Mouse (Mus musculus) fibroblast of lung, adult 2 months (primary cell): ENCODE data around the gene Mid2.
"Not testable (repeated sequence)": the region's sequence is repeated elsewhere in the genome, so short reads cannot be mapped to it uniquely, and the experiment has no call there.

ENCODE experiments used
- DNase-seq: peaks from one replicate; pipeline ENCODE4 v3.0.0-alpha.2; 2011; ENCODE audit warnings: low read depth

The Mid2 gene

GRCm38 (mm10) chrX:140664479-140665241 lies at the start of gene Mid2:
Gene Mid2, plus strand, starts transcription at chrX:140664599.
- DNase-seq: no peak

GRCm38 (mm10) chrX:140624875-140625594 lies 39.4 kb upstream of the Mid2 start:
- no peak for DNase-seq

- DNase-seq: no peak
These were observed 26.4 kb upstream of the Mid2 start for GRCm38 (mm10) chrX:140638028-140638427.

GRCm38 (mm10) chrX:140639592-140639991 lies 24.8 kb upstream of the Mid2 start:
- no peak for DNase-seq

- peak; percentile 49 for DNase-seq
These were observed 3.7 kb upstream of the Mid2 start for GRCm38 (mm10) chrX:140660731-140661130.

- DNase-seq: no peak
These were observed 883 bp upstream of the Mid2 start for GRCm38 (mm10) chrX:140663516-140663915.

GRCm38 (mm10) chrX:140665242-140665810 lies 927 bp downstream of the Mid2 start:
- DNase-seq: no peak

- no peak for DNase-seq
These were observed 11.0 kb downstream of the Mid2 start for GRCm38 (mm10) chrX:140675444-140675843.

- DNase-seq: no peak
These were observed 23.9 kb downstream of the Mid2 start for GRCm38 (mm10) chrX:140688335-140688734.

- DNase-seq: not testable (repeated sequence)
These were observed 33.6 kb downstream of the Mid2 start for GRCm38 (mm10) chrX:140697872-140698463.

- DNase-seq: no peak
These were observed 38.8 kb downstream of the Mid2 start for GRCm38 (mm10) chrX:140703224-140703623.

GRCm38 (mm10) chrX:140706077-140706476 lies 41.7 kb downstream of the Mid2 start:
- DNase-seq: peak; percentile 16

- DNase-seq: no peak
These were observed 58.0 kb downstream of the Mid2 start for GRCm38 (mm10) chrX:140722400-140722799.

- DNase-seq: no peak
These were observed 74.6 kb downstream of the Mid2 start for GRCm38 (mm10) chrX:140738986-140739385.

GRCm38 (mm10) chrX:140743213-140743612 lies 78.8 kb downstream of the Mid2 start:
- no peak for DNase-seq

GRCm38 (mm10) chrX:140769794-140770193 lies 105.4 kb downstream of the Mid2 start:
- peak; percentile 18 for DNase-seq

- no peak for DNase-seq
These were observed 140.9 kb downstream of the Mid2 start for GRCm38 (mm10) chrX:140805340-140805739.

GRCm38 (mm10) chrX:140813312-140814006 lies 149.1 kb downstream of the Mid2 start, which contains the start of gene Tex13b:
Gene Tex13b, minus strand, starts transcription at chrX:140813433.
- no peak for DNase-seq
